Mouse (Mus musculus) embryonic fibroblast, embryonic 13.5 days (primary cell): ENCODE measurements around the gene Dnajb13.

Source experiments
- CTCF ChIP-seq: IDR thresholded peaks from 2 replicates; pipeline ENCODE4 v1.5.1; 2011; ENCODE audit warnings: mild to moderate bottlenecking, control low read depth, low read length, moderate library complexity, borderline replicate concordance; ENCODE audit not compliant: insufficient read depth
- POLR2A ChIP-seq: IDR thresholded peaks from 2 replicates; pipeline ENCODE4 v1.6.1; 2011; ENCODE audit warnings: low read depth, mild to moderate bottlenecking, control low read depth, low read length, moderate library complexity

DNA sequence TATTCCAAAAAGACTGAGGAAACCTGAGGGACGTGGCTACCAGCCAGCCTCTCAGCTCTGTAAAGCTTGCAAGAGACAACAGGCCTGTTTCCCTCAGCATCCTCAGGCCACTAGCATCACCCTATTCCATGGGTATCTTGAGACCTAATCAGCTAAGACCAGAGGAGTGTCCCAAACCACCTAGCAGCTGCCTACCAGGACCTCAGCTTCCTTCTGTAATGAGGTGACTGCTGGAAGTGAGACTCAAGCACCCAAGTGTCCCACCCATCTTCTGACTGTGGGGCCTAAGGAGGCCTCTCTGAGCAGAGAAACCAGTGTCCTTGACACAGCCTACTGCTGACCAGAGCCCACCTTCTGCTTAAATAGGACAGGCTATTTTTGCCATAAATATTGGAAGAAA is 45.3 kb downstream of the Dnajb13 start:
- TF ChIP-seq CTCF (no peak), POLR2A (no peak)
